Mouse (Mus musculus): Measurements from ENCODE around the gene Gtf2ird1.
A peak's percentile ranks its signal among the peaks of the same experiment; 100 is the strongest.

DNA sequence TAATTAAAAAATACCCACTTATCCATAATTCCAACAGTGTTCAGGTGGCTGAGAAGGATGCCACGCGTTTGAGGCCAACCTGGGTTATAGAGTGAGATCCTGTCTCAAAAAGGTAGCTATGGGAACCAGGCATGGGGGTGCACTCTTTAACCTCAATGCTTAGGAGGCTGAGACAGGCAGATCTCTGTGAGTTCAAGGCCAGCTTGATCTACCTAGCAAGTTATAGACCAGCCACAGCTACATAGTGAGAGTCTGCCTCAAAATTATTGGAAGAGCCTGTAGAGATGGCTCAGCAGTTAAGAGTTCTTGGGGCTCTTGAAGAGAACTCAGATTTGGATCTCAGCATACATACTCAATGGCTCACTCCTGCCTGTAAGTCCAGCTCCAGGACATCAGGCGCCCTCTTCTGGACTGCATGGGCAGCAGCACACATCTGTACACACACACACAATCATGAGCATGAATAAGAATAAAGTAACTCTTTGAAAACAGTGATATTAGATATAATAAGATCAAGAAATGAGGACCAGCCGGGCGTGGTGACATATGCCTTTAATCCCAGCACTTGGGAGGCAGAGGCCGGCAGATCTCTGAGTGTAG is 18.6 kb upstream of the Gtf2ird1 start:
- TF ChIP-seq POLR2A (IDR thresholded peaks at IDR 0.05; ENCODE audit: extremely low read depth, insufficient read depth, low read length) (no peak), CTCF (IDR thresholded peaks at IDR 0.05; ENCODE audit: low read depth, low read length) (peak; percentile 57)
